Comparison of ENCODE assay signal across 10 mouse cellular contexts in genomic region chr11:19963717-19964141, GRCm38 (mm10). TPM values are rescaled to one million over a fixed set of nuclear protein-coding genes. Genes with fewer than 3 reads are reported as not detected.
A peak's percentile ranks its signal among the peaks of the same experiment; 100 is the strongest.
DNase-seq lines count a peak whose midpoint lies in the region; ATAC-seq and TF ChIP-seq lines count a peak whose summit lies in the region.
"Had no signal": no experiment of that assay in that cellular context is flagged by ENCODE, and none has a peak within 500 bp of the region (broad histone marks: within the 10 kb centered on the region; RNA-seq: fewer than 3 reads in every experiment).

No protein-coding gene starts in this region.

- H3K36me3 ChIP-seq in forebrain, embryonic 12.5 days (replicated peaks) = no peaks in the 10 kb centered on the region
- H3K36me3 ChIP-seq in forebrain, embryonic 14.5 days (ENCODE audit: control insufficient read depth, insufficient read depth, low read length) = no peaks in the 10 kb centered on the region
- no peaks in the 10 kb centered on the region for H3K36me3 ChIP-seq in intestine, embryonic 16.5 days (ENCODE audit: control insufficient read depth, insufficient read depth, low read length)
- H3K36me3 ChIP-seq in liver, postnatal 0 days (replicated peaks; ENCODE audit: insufficient read depth, low read length) = no peaks in the 10 kb centered on the region
- H3K36me3 ChIP-seq: neural tube, embryonic 12.5 days had no signal

- TF ChIP-seq POLR2A in bone marrow macrophage, adult 2 months (IDR thresholded peaks at IDR 0.05; ENCODE audit: borderline replicate concordance, low read depth, low read length) = no peak

- no peak overlapping the region for H3K9ac ChIP-seq in forebrain, embryonic 12.5 days
- H3K9ac ChIP-seq in forebrain, embryonic 14.5 days (ENCODE audit: low read length) = no peak overlapping the region
- peak overlapping the region; percentile 7; the same call in 1 of the 2 replicates for H3K9ac ChIP-seq in intestine, embryonic 16.5 days (ENCODE audit: low read depth, low read length)
- H3K9ac ChIP-seq in liver, postnatal 0 days (replicated peaks) = no peak overlapping the region
- H3K9ac ChIP-seq: neural tube, embryonic 12.5 days had no signal

- H3K4me2 ChIP-seq in forebrain, embryonic 12.5 days = no peak overlapping the region
- H3K4me2 ChIP-seq in forebrain, embryonic 14.5 days (ENCODE audit: low read length) = no peak overlapping the region
- H3K4me2 ChIP-seq in intestine, embryonic 16.5 days (ENCODE audit: low read depth, low read length) = no peak overlapping the region
- peak overlapping the region; percentile 20; the same call in 1 of the 2 replicates for H3K4me2 ChIP-seq in liver, postnatal 0 days (ENCODE audit: low read depth, low read length)
- H3K4me2 ChIP-seq: neural tube, embryonic 12.5 days had no signal

- peak; percentile 65 for TF ChIP-seq EP300 in liver, postnatal 0 days (IDR thresholded peaks at IDR 0.05; ENCODE audit: low read depth)

- H3K27me3 ChIP-seq in forebrain, embryonic 12.5 days = no peaks in the 10 kb centered on the region
- no peaks in the 10 kb centered on the region for H3K27me3 ChIP-seq in forebrain, embryonic 14.5 days (replicated peaks; ENCODE audit: control insufficient read depth, insufficient read depth, low read length)
- H3K27me3 ChIP-seq in intestine, embryonic 16.5 days (replicated peaks; ENCODE audit: control insufficient read depth, insufficient read depth, low read length) = no peaks in the 10 kb centered on the region
- H3K27me3 ChIP-seq in liver, postnatal 0 days (ENCODE audit: insufficient read depth, low read length) = no peaks in the 10 kb centered on the region
- H3K27me3 ChIP-seq: CH12.LX; neural tube, embryonic 12.5 days had no signal

- no peak for ATAC-seq in forebrain, embryonic 12.5 days (ENCODE audit: low FRiP score)
- no peak for ATAC-seq in forebrain, embryonic 14.5 days
- peak; percentile 23 for ATAC-seq in intestine, embryonic 16.5 days
- peak; percentile 72 for ATAC-seq in liver, postnatal 0 days

- no peak for TF ChIP-seq CTCF in bone marrow macrophage, adult 2 months (IDR thresholded peaks at IDR 0.05; ENCODE audit: low read depth, low read length)
- TF ChIP-seq CTCF in liver, postnatal 0 days (IDR thresholded peaks at IDR 0.05; ENCODE audit: low read depth) = no peak

- H3K9me3 ChIP-seq in forebrain, embryonic 12.5 days = no peaks in the 10 kb centered on the region
- H3K9me3 ChIP-seq in forebrain, embryonic 14.5 days (replicated peaks; ENCODE audit: control insufficient read depth, low read length) = no peaks in the 10 kb centered on the region
- H3K9me3 ChIP-seq in intestine, embryonic 16.5 days (ENCODE audit: control insufficient read depth, low read length) = no peaks in the 10 kb centered on the region
- no peaks in the 10 kb centered on the region for H3K9me3 ChIP-seq in liver, postnatal 0 days (ENCODE audit: low read length)
- H3K9me3 ChIP-seq: neural tube, embryonic 12.5 days had no signal

- no peak overlapping the region for H3K4me3 ChIP-seq in forebrain, embryonic 12.5 days (replicated peaks)
- H3K4me3 ChIP-seq in forebrain, embryonic 14.5 days (ENCODE audit: low read depth, low read length) = no peak overlapping the region
- peak overlapping the region; percentile 31 for H3K4me3 ChIP-seq in bone marrow macrophage, adult 2 months (ENCODE audit: insufficient read depth, low read length)
- no peak overlapping the region for H3K4me3 ChIP-seq in intestine, embryonic 16.5 days (ENCODE audit: low read length)
- H3K4me3 ChIP-seq in liver, postnatal 0 days (ENCODE audit: low read depth, low read length) = no peak overlapping the region
- H3K4me3 ChIP-seq: neural tube, embryonic 12.5 days had no signal

- H3K27ac ChIP-seq in forebrain, embryonic 12.5 days = 0 out of 2 replicates have a peak overlapping the region, but pooled peaks have one; percentile 50
- H3K27ac ChIP-seq in forebrain, embryonic 14.5 days (ENCODE audit: low read depth, low read length) = no peak overlapping the region
- peak overlapping the region; percentile 50 for H3K27ac ChIP-seq in bone marrow macrophage, adult 2 months (ENCODE audit: insufficient read depth, low read depth, low read length)
- peak overlapping the region; percentile 60 for H3K27ac ChIP-seq in intestine, embryonic 16.5 days (ENCODE audit: low read length)
- H3K27ac ChIP-seq in liver, postnatal 0 days (ENCODE audit: low read depth) = peak overlapping the region; percentile 76
- H3K27ac ChIP-seq: neural tube, embryonic 12.5 days had no signal

- H3K4me1 ChIP-seq in forebrain, embryonic 12.5 days = peaks cover 9% of the 10 kb centered on the region; the same call in 1 of the 2 replicates
- H3K4me1 ChIP-seq in forebrain, embryonic 14.5 days (ENCODE audit: control insufficient read depth, insufficient read depth, low read length) = no peaks in the 10 kb centered on the region
- H3K4me1 ChIP-seq in bone marrow macrophage, adult 2 months (ENCODE audit: control insufficient read depth, insufficient read depth, low read length) = peaks cover 34% of the 10 kb centered on the region
- H3K4me1 ChIP-seq in intestine, embryonic 16.5 days (ENCODE audit: control insufficient read depth, insufficient read depth, low read length) = peaks cover 42% of the 10 kb centered on the region
- H3K4me1 ChIP-seq in liver, postnatal 0 days (ENCODE audit: insufficient read depth) = peaks cover 45% of the 10 kb centered on the region

- WGBS in forebrain, embryonic 12.5 days = 80% methylated on average over 12 of the region's 12 CpGs
- WGBS in forebrain, embryonic 14.5 days = 92% methylated on average over 12 of the region's 12 CpGs
- 23% methylated on average over 12 of the region's 12 CpGs for WGBS in intestine, embryonic 16.5 days
- WGBS in liver, postnatal 0 days (ENCODE audit: insufficient replicate concordance) = 23% methylated on average over 12 of the region's 12 CpGs

- DNase-seq in forebrain, embryonic 14.5 days (ENCODE audit: low spot score) = no peak
- peak; percentile 61 for DNase-seq in liver, postnatal 0 days
- no peak for DNase-seq in cerebellum, adult 11 months
- no peak for DNase-seq in spleen, adult 12 weeks (ENCODE audit: low spot score)
- DNase-seq in frontal cortex, postnatal 25 days (ENCODE audit: low spot score in 2 of 2) = no peak

RNA-seq across cellular contexts. Expression of gene Spred2, which starts 39.6 kb away (rescaled TPM):
- 8.1 and 8.4 TPM in 2 replicates for polyA plus RNA-seq in forebrain, embryonic 12.5 days (2016; fragmentation: Nextera tagmentation; extraction: Ambion mirVana)
- 5.4 and 6.5 TPM in 2 replicates for polyA plus RNA-seq in forebrain, embryonic 14.5 days (2014; fragmentation: Nextera tagmentation; extraction: Ambion mirVana)
- polyA plus RNA-seq in bone marrow macrophage, adult 2 months (2012; ENCODE audit: insufficient read depth, insufficient read length, missing spikeins) = 5.6 and 5.9 TPM in 2 replicates
- 4.4 and 4.9 TPM in 2 replicates for polyA plus RNA-seq in intestine, embryonic 16.5 days (2015; fragmentation: Nextera tagmentation; extraction: Ambion mirVana)
- polyA plus RNA-seq in liver, postnatal 0 days (2015; fragmentation: Nextera tagmentation; extraction: Ambion mirVana) = 1.3 and 1.4 TPM in 2 replicates

Comparison
In these comparisons a context has a peak if more than half of its experiments do, and no peak if none do; other contexts are left out.
1. ATAC-seq: peak in intestine, embryonic 16.5 days (single experiment) and liver, postnatal 0 days (single experiment); none in forebrain, embryonic 12.5 days (single experiment) and forebrain, embryonic 14.5 days (single experiment).